Mouse (Mus musculus): ENCODE measurements around the gene Gdf2. TPM values are rescaled to one million over a fixed set of nuclear protein-coding genes. Genes with fewer than 3 reads are reported as not detected.

Gene Gdf2
- polyA plus RNA-seq, 1 experiment from 2014 or later = not detected

GRCm38 (mm10) chr14:33920727-33921559, 19.9 kb upstream of the Gdf2 start:
- 6% methylated on average over 14 of the region's 14 CpGs for WGBS
- no peak overlapping the region for H3K27ac ChIP-seq (ENCODE audit: low read length)
- no peak overlapping the region for H3K4me3 ChIP-seq (replicated peaks; ENCODE audit: low read length)
- no peaks in the 10 kb centered on the region for H3K9me3 ChIP-seq (ENCODE audit: control insufficient read depth, low read length)
- peaks cover 17% of the 10 kb centered on the region for H3K4me1 ChIP-seq (replicated peaks; ENCODE audit: control insufficient read depth, insufficient read depth, low read length)
- H3K9ac ChIP-seq (replicated peaks; ENCODE audit: low read depth, low read length) = no peak overlapping the region
- ATAC-seq = peak; percentile 64
- H3K27me3 ChIP-seq (replicated peaks; ENCODE audit: control insufficient read depth, insufficient read depth, low read length) = peaks cover 27% of the 10 kb centered on the region
- H3K36me3 ChIP-seq (ENCODE audit: control insufficient read depth, insufficient read depth) = no peaks in the 10 kb centered on the region
- peak overlapping the region; percentile 10; the same call in 1 of the 2 replicates for H3K4me2 ChIP-seq (ENCODE audit: low read length)

- H3K9me3 ChIP-seq (ENCODE audit: control insufficient read depth, low read length) = no peaks in the 10 kb centered on the region
- peak overlapping the region; percentile 86 for H3K4me2 ChIP-seq (ENCODE audit: low read length)
- peak overlapping the region; percentile 59 for H3K4me3 ChIP-seq (replicated peaks; ENCODE audit: low read length)
- H3K9ac ChIP-seq (replicated peaks; ENCODE audit: low read depth, low read length) = peak overlapping the region; percentile 59; the same call in 1 of the 2 replicates
- WGBS = 13% methylated on average over 8 of the region's 8 CpGs
- no peaks in the 10 kb centered on the region for H3K36me3 ChIP-seq (ENCODE audit: control insufficient read depth, insufficient read depth)
- no peak overlapping the region for H3K27ac ChIP-seq (ENCODE audit: low read length)
- ATAC-seq = no peak
- peaks cover 20% of the 10 kb centered on the region for H3K4me1 ChIP-seq (replicated peaks; ENCODE audit: control insufficient read depth, insufficient read depth, low read length)
- peaks cover 27% of the 10 kb centered on the region for H3K27me3 ChIP-seq (replicated peaks; ENCODE audit: control insufficient read depth, insufficient read depth, low read length)
Observed at GRCm38 (mm10) chr14:33922771-33923167, 18.1 kb upstream of the Gdf2 start.

- peaks cover 20% of the 10 kb centered on the region for H3K4me1 ChIP-seq (replicated peaks; ENCODE audit: control insufficient read depth, insufficient read depth, low read length)
- H3K9ac ChIP-seq (replicated peaks; ENCODE audit: low read depth, low read length) = peak within 1 kb of the TSS; percentile 59
- no peaks in the 10 kb centered on the region for H3K36me3 ChIP-seq (ENCODE audit: control insufficient read depth, insufficient read depth)
- H3K27ac ChIP-seq (ENCODE audit: low read length) = no peak within 1 kb of the TSS
- no peaks in the 10 kb centered on the region for H3K9me3 ChIP-seq (ENCODE audit: control insufficient read depth, low read length)
- H3K4me2 ChIP-seq (ENCODE audit: low read length) = peak within 1 kb of the TSS; percentile 86
- H3K4me3 ChIP-seq (replicated peaks; ENCODE audit: low read length) = peak within 1 kb of the TSS; percentile 59
- under 1% methylated on average over 81 of the region's 85 CpGs for WGBS
- peaks cover 27% of the 10 kb centered on the region for H3K27me3 ChIP-seq (replicated peaks; ENCODE audit: control insufficient read depth, insufficient read depth, low read length)
- ATAC-seq = peak; percentile 74
Observed at GRCm38 (mm10) chr14:33923168-33924070, 17.4 kb upstream of the Gdf2 start, which contains the start of gene Gdf10. Gene Gdf10 (plus strand): TSS chr14:33923587.

DNA sequence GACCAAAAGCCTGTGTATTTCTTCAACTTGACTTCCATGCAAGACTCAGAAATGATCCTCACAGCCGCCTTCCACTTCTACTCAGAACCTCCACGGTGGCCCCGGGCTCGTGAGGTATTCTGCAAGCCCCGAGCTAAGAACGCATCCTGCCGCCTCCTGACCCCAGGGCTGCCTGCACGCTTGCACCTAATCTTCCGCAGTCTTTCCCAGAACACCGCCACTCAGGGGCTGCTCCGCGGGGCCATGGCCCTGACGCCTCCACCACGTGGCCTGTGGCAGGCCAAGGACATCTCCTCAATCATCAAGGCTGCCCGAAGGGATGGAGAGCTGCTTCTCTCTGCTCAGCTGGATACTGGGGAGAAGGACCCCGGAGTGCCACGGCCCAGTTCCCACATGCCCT, 9.0 kb upstream of the Gdf2 start:
- no peaks in the 10 kb centered on the region for H3K36me3 ChIP-seq (ENCODE audit: control insufficient read depth, insufficient read depth)
- 69% methylated on average over 17 of the region's 17 CpGs for WGBS
- no peaks in the 10 kb centered on the region for H3K27me3 ChIP-seq (replicated peaks; ENCODE audit: control insufficient read depth, insufficient read depth, low read length)
- H3K4me2 ChIP-seq (ENCODE audit: low read length) = no peak overlapping the region
- no peak for ATAC-seq
- peaks cover 2% of the 10 kb centered on the region; the same call in 1 of the 2 replicates for H3K4me1 ChIP-seq (replicated peaks; ENCODE audit: control insufficient read depth, insufficient read depth, low read length)
- H3K27ac ChIP-seq (ENCODE audit: low read length) = no peak overlapping the region
- no peaks in the 10 kb centered on the region for H3K9me3 ChIP-seq (ENCODE audit: control insufficient read depth, low read length)
- H3K9ac ChIP-seq (replicated peaks; ENCODE audit: low read depth, low read length) = no peak overlapping the region
- no peak overlapping the region for H3K4me3 ChIP-seq (replicated peaks; ENCODE audit: low read length)

- H3K27ac ChIP-seq (ENCODE audit: low read length) = no peak overlapping the region
- no peak overlapping the region for H3K9ac ChIP-seq (replicated peaks; ENCODE audit: low read depth, low read length)
- no peak overlapping the region for H3K4me3 ChIP-seq (replicated peaks; ENCODE audit: low read length)
- WGBS = 71% methylated on average over 10 of the region's 10 CpGs
- no peak overlapping the region for H3K4me2 ChIP-seq (ENCODE audit: low read length)
- H3K4me1 ChIP-seq (replicated peaks; ENCODE audit: control insufficient read depth, insufficient read depth, low read length) = no peaks in the 10 kb centered on the region
- H3K36me3 ChIP-seq (ENCODE audit: control insufficient read depth, insufficient read depth) = no peaks in the 10 kb centered on the region
- H3K27me3 ChIP-seq (replicated peaks; ENCODE audit: control insufficient read depth, insufficient read depth, low read length) = no peaks in the 10 kb centered on the region
- H3K9me3 ChIP-seq (ENCODE audit: control insufficient read depth, low read length) = no peaks in the 10 kb centered on the region
- 0 out of 2 replicates have a peak, but pooled peaks have one; percentile 27 for ATAC-seq
Observed at GRCm38 (mm10) chr14:33932935-33933703, 7.7 kb upstream of the Gdf2 start.

- Histone ChIP-seq H3K4me2 (ENCODE audit: low read length) (no peak overlapping the region), H3K4me3 (replicated peaks; ENCODE audit: low read length) (no peak overlapping the region), H3K27me3 (replicated peaks; ENCODE audit: control insufficient read depth, insufficient read depth, low read length) (no peaks in the 10 kb centered on the region), H3K36me3 (ENCODE audit: control insufficient read depth, insufficient read depth) (no peaks in the 10 kb centered on the region), H3K27ac (ENCODE audit: low read length) (no peak overlapping the region), H3K9me3 (ENCODE audit: control insufficient read depth, low read length) (no peaks in the 10 kb centered on the region), H3K9ac (replicated peaks; ENCODE audit: low read depth, low read length) (no peak overlapping the region), H3K4me1 (replicated peaks; ENCODE audit: control insufficient read depth, insufficient read depth, low read length) (no peaks in the 10 kb centered on the region)
- 0 out of 2 replicates have a peak, but pooled peaks have one; percentile 9 for ATAC-seq
- WGBS = 34% methylated on average over 5 of the region's 5 CpGs
Observed at GRCm38 (mm10) chr14:33933778-33934317, 7.0 kb upstream of the Gdf2 start.

- no peaks in the 10 kb centered on the region for H3K27me3 ChIP-seq (replicated peaks; ENCODE audit: control insufficient read depth, insufficient read depth, low read length)
- ATAC-seq = peak; percentile 38
- no peak overlapping the region for H3K27ac ChIP-seq (ENCODE audit: low read length)
- no peaks in the 10 kb centered on the region for H3K4me1 ChIP-seq (replicated peaks; ENCODE audit: control insufficient read depth, insufficient read depth, low read length)
- no peak overlapping the region for H3K9ac ChIP-seq (replicated peaks; ENCODE audit: low read depth, low read length)
- H3K36me3 ChIP-seq (ENCODE audit: control insufficient read depth, insufficient read depth) = no peaks in the 10 kb centered on the region
- no peaks in the 10 kb centered on the region for H3K9me3 ChIP-seq (ENCODE audit: control insufficient read depth, low read length)
- H3K4me2 ChIP-seq (ENCODE audit: low read length) = peak overlapping the region; percentile 21; the same call in 1 of the 2 replicates
- no peak overlapping the region for H3K4me3 ChIP-seq (replicated peaks; ENCODE audit: low read length)
- 24% methylated on average over 9 of the region's 9 CpGs for WGBS
Observed at GRCm38 (mm10) chr14:33939117-33939516, 1.7 kb upstream of the Gdf2 start.

- ATAC-seq = no peak
- H3K27me3 ChIP-seq (replicated peaks; ENCODE audit: control insufficient read depth, insufficient read depth, low read length) = no peaks in the 10 kb centered on the region
- no peaks in the 10 kb centered on the region for H3K9me3 ChIP-seq (ENCODE audit: control insufficient read depth, low read length)
- 84% methylated on average over 5 of the region's 5 CpGs for WGBS
- no peak overlapping the region for H3K27ac ChIP-seq (ENCODE audit: low read length)
- no peaks in the 10 kb centered on the region for H3K36me3 ChIP-seq (ENCODE audit: control insufficient read depth, insufficient read depth)
- no peak overlapping the region for H3K9ac ChIP-seq (replicated peaks; ENCODE audit: low read depth, low read length)
- no peak overlapping the region for H3K4me3 ChIP-seq (replicated peaks; ENCODE audit: low read length)
- H3K4me2 ChIP-seq (ENCODE audit: low read length) = no peak overlapping the region
- no peaks in the 10 kb centered on the region for H3K4me1 ChIP-seq (replicated peaks; ENCODE audit: control insufficient read depth, insufficient read depth, low read length)
Observed at GRCm38 (mm10) chr14:33942222-33942621, 1.4 kb downstream of the Gdf2 start.
